Mouse (Mus musculus) intestine, embryonic 16.5 days (tissue): ENCODE data around the gene Tmed6. TPM values are rescaled to one million over a fixed set of nuclear protein-coding genes. Genes with fewer than 3 reads are reported as not detected.
A peak's percentile ranks its signal among the peaks of the same experiment; 100 is the strongest.
"Not testable (repeated sequence)": the region's sequence is repeated elsewhere in the genome, so short reads cannot be mapped to it uniquely, and the experiment has no call there.

Experiments
- ATAC-seq: fragments of 200-750 bp; cut with Nextera tagmentation; 2 replicates; pipeline ENCODE4 v1.8.0; 2017; ENCODE audit warnings: moderate TSS enrichment, moderate library complexity
- H3K27ac ChIP-seq: fragments of 300-500 bp; sonication (generic); 2 replicates; pipeline ENCODE4 v1.5.1; 2014; ENCODE audit warnings: mild to moderate bottlenecking, low read length
- H3K27me3 ChIP-seq: fragments of 300-500 bp; sonication (generic); replicated peaks from 2 replicates; pipeline ENCODE4 v1.6.1; 2014; ENCODE audit warnings: low read length, control low read depth, mixed read lengths; ENCODE audit not compliant: control insufficient read depth, insufficient read depth
- H3K36me3 ChIP-seq: fragments of 300-500 bp; sonication (generic); 2 replicates; pipeline ENCODE4 v1.6.1; 2014; ENCODE audit warnings: low read length, control low read depth; ENCODE audit not compliant: control insufficient read depth, insufficient read depth
- H3K4me1 ChIP-seq: fragments of 300-500 bp; sonication (generic); 2 replicates; pipeline ENCODE4 v1.6.1; 2014; ENCODE audit warnings: low read length, control low read depth, mixed read lengths; ENCODE audit not compliant: control insufficient read depth, insufficient read depth
- H3K4me2 ChIP-seq: fragments of 300-500 bp; sonication (generic); 2 replicates; pipeline ENCODE4 v1.6.1; 2014; ENCODE audit warnings: low read depth, low read length, control low read depth
- H3K4me3 ChIP-seq: fragments of 300-500 bp; sonication (generic); 2 replicates; pipeline ENCODE4 v1.5.1; 2014; ENCODE audit warnings: mild to moderate bottlenecking, low read length
- H3K9ac ChIP-seq: fragments of 300-500 bp; sonication (generic); 2 replicates; pipeline ENCODE4 v1.6.1; 2014; ENCODE audit warnings: low read depth, low read length
- H3K9me3 ChIP-seq: fragments of 300-500 bp; sonication (generic); 2 replicates; pipeline ENCODE4 v1.6.1; 2016; ENCODE audit warnings: low read length, control low read depth; ENCODE audit not compliant: control insufficient read depth
- WGBS: fragments of 180-500 bp; shearing (Covaris S2); extraction: QIAGEN DNeasy Blood & Tissue Kit; methylation state at CpG from one replicate; pipeline ENCODE4 v1.1.7; 2014; 5-methylcytosine and 5-hydroxymethylcytosine counted together
- polyA plus RNA-seq: library from polyadenylated mRNA; unstranded; fragments of >200 nt; fragmentation: Nextera tagmentation; extraction: Ambion mirVana; gene quantifications from 2 replicates; pipeline ENCODE4 v1.2.1, GENCODE M21; 2015

The Tmed6 gene
- polyA plus RNA-seq, 1 experiment from 2014 or later: 52.3 TPM

DNA sequence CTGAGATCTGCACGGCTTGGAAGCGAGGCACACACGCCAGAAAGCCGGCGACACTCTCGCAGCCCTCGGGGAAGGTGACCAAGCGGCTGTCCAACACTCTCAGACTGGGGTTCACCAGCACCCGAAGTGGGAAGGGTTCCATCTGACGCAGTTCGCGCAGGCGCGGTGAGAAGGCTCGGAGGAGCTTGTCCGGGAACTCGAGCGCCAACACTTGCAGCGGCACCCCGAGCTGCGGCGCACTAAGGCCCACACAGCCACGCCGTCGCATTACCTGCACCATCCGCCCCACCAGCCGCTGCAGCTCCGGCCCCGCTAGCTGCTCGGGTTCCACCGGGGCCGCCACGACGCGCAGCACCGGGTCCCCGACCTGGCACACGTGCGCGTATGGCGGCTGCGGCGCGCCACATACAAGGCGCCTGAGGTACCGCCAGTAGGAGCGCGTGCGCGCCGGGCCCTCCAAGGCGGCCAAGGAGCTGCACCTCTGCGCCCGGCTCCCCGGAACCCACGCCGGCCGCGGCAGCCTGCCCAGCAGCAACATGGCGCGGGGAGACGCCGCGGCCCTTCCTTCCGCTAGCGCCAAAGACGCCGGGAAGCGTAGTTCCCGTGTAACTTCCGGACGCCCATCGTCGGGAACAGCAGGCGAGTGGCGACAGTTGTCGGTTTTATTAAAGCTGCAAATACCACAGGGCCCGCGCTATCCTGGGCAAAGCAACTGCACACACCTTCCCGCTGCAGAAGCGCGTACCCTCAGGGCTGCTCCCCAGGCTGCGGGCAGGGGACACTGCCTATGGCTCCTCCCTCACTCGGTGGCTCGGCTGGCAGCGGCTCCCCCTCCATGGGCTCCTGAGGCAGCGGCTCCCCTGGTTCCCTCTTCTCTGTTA, 17.1 kb downstream of the Tmed6 start, which contains the start of gene Pdf:
TSS of gene Pdf (minus strand) at position 554 of the 881 bp plus-strand sequence.
- peaks cover 20% of the 10 kb centered on the region for H3K36me3 ChIP-seq
- under 1% methylated on average over 87 of the region's 87 CpGs for WGBS
- ATAC-seq: peak; percentile 90
- H3K27ac ChIP-seq: peak within 1 kb of the TSS; percentile 96
- no peaks in the 10 kb centered on the region for H3K27me3 ChIP-seq
- no peaks in the 10 kb centered on the region for H3K9me3 ChIP-seq
- H3K4me1 ChIP-seq: peaks cover 13% of the 10 kb centered on the region
- peak within 1 kb of the TSS; percentile 74 for H3K4me2 ChIP-seq
- H3K9ac ChIP-seq: peak within 1 kb of the TSS; percentile 94
- H3K4me3 ChIP-seq: peak within 1 kb of the TSS; percentile 85

DNA sequence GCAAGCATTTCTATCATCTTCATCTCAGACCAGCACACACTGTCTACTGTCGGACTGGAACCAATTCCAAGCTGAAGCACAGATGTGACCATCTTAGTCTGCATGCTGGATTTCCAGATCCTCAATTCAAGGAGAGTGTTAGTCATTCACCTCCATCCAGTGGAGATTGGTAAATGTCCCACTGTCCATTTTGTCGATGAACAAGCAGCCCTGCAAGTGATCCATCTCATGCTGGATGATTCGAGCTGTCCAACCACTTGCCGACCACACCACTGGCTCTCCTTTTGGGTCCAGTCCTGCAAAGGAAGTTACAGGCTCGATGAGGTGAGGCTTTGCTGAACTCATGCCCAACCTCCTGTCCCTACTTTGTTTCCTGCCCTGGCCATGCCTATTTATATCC, 18.5 kb downstream of the Tmed6 start:
- Histone ChIP-seq H3K4me2 (peak overlapping the region; percentile 74), H3K27me3 (no peaks in the 10 kb centered on the region), H3K9me3 (no peaks in the 10 kb centered on the region), H3K4me1 (peaks cover 13% of the 10 kb centered on the region), H3K9ac (no peak overlapping the region), H3K4me3 (no peak overlapping the region), H3K36me3 (peaks cover 17% of the 10 kb centered on the region), H3K27ac (no peak overlapping the region)
- ATAC-seq: no peak
- 81% methylated on average over 5 of the region's 5 CpGs for WGBS

DNA sequence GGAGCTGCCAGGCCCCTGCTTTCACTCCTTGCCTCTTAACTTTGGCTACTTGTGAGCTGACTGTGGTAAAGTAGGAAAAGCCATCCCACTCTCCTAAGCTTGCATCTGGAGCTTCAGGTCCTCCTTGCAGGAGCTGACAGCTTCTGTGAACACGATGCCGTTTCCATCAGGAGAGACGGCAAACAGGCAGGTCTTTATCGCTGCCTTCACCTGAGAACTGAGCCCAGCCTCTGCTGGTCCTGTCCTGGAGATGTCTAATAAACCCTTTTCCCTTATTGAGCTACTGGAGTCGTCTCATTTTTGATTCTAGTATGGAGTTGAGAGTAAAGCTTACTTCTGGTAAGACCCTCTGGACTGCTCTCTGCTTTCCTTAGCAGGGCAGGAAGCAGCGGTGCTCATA, 20.0 kb downstream of the Tmed6 start:
- no peak for ATAC-seq
- Histone ChIP-seq H3K4me1 (peaks cover 13% of the 10 kb centered on the region), H3K4me2 (no peak overlapping the region), H3K9ac (no peak overlapping the region), H3K9me3 (no peaks in the 10 kb centered on the region), H3K27ac (no peak overlapping the region), H3K36me3 (peaks cover 10% of the 10 kb centered on the region), H3K27me3 (no peaks in the 10 kb centered on the region), H3K4me3 (no peak overlapping the region)
- WGBS: 87% methylated on average over 6 of the region's 6 CpGs

DNA sequence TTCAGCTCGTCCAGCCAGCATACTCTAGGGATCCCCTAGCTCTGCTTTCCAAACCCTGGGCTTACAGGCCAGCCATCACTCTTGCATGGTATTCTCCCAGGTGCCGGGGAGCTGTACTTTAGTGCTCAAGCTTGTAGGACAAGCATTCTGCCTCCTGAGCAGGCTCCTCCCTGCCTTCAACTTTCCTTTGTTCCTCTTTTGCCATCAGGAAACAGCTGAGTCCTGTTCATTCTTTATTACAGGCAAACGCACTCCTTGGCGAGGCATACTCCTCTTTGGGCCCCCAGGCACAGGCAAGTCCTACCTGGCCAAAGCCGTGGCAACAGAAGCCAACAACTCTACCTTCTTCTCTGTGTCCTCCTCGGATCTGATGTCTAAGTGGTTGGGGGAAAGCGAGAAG, 24.8 kb downstream of the Tmed6 start:
- no peak for ATAC-seq
- WGBS: 83% methylated on average over 7 of the region's 7 CpGs
- no peak overlapping the region for H3K4me2 ChIP-seq
- no peak overlapping the region for H3K27ac ChIP-seq
- H3K27me3 ChIP-seq: no peaks in the 10 kb centered on the region
- H3K4me3 ChIP-seq: no peak overlapping the region
- H3K4me1 ChIP-seq: no peaks in the 10 kb centered on the region
- no peak overlapping the region for H3K9ac ChIP-seq
- H3K36me3 ChIP-seq: peaks cover 7% of the 10 kb centered on the region
- H3K9me3 ChIP-seq: no peaks in the 10 kb centered on the region

DNA sequence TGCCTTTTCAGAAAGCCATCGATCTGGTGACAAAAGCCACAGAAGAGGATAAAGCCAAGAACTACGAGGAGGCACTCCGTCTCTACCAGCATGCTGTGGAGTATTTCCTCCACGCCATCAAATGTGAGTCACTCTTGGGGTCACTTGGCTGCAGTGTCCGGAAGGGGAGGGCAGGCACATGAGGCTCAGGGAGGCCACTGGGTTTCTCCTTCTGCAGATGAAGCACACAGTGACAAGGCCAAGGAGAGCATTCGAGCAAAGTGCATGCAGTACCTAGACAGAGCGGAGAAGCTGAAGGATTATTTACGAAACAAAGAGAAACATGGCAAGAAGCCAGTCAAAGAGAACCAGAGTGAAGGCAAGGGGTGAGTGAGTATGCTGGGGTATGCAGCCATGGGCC, 28.8 kb downstream of the Tmed6 start:
- no peaks in the 10 kb centered on the region for H3K27me3 ChIP-seq
- peaks cover 14% of the 10 kb centered on the region for H3K4me1 ChIP-seq
- WGBS: 79% methylated on average over 8 of the region's 8 CpGs
- H3K4me2 ChIP-seq: no peak overlapping the region
- H3K9me3 ChIP-seq: no peaks in the 10 kb centered on the region
- H3K27ac ChIP-seq: no peak overlapping the region
- no peak overlapping the region for H3K9ac ChIP-seq
- H3K36me3 ChIP-seq: no peaks in the 10 kb centered on the region; the same call in 1 of the 2 replicates
- ATAC-seq: no peak
- no peak overlapping the region for H3K4me3 ChIP-seq

DNA sequence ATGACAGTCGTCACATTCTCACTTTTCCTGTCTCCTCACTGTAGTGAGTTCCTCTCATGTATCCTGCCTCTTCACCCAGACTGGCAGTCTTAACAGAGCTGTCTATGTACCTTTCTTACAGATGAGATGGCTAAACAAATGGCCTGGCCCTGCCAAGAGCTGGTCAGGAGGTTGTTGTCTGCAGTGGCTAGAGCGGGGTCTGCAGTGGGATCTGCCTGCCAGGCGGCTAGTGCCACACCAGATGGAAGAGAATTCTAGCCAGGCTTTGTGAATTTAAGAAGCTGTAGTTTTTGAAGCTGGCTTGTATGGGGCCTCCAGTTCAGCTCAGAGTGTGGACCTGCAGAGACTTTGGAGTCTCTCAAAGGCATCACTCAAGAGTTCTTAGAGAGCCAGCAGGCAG, 29.8 kb downstream of the Tmed6 start:
- Histone ChIP-seq H3K36me3 (no peaks in the 10 kb centered on the region; the same call in 1 of the 2 replicates), H3K9me3 (no peaks in the 10 kb centered on the region), H3K27ac (no peak overlapping the region), H3K4me1 (peaks cover 14% of the 10 kb centered on the region), H3K4me3 (no peak overlapping the region), H3K9ac (no peak overlapping the region), H3K4me2 (no peak overlapping the region), H3K27me3 (no peaks in the 10 kb centered on the region)
- no peak for ATAC-seq
- 93% methylated on average over 3 of the region's 3 CpGs for WGBS

DNA sequence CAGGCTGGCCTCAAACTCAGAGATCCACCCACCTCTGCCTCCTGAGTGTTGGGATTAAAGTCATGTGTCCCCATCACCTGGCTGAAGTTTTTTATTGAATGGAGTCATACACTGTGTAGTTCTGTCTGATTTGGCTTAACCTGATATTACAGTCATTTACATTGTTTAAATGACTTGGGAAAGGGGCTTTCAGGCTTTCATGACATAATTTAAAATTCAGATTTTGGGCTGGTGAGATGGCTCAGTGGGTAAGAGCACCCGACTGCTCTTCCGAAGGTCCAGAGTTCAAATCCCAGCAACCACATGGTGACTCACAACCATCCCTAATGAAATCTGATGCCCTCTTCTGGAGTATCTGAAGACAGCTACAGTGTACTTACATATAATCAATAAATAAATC, 31.8 kb downstream of the Tmed6 start:
- not testable (repeated sequence) for H3K27ac ChIP-seq, ATAC-seq, H3K9ac ChIP-seq, H3K4me2 ChIP-seq, H3K27me3 ChIP-seq, H3K9me3 ChIP-seq, H3K4me3 ChIP-seq, H3K36me3 ChIP-seq
- WGBS: 93% methylated on average over 2 of the region's 2 CpGs
- H3K4me1 ChIP-seq: peaks cover 14% of the 10 kb centered on the region

DNA sequence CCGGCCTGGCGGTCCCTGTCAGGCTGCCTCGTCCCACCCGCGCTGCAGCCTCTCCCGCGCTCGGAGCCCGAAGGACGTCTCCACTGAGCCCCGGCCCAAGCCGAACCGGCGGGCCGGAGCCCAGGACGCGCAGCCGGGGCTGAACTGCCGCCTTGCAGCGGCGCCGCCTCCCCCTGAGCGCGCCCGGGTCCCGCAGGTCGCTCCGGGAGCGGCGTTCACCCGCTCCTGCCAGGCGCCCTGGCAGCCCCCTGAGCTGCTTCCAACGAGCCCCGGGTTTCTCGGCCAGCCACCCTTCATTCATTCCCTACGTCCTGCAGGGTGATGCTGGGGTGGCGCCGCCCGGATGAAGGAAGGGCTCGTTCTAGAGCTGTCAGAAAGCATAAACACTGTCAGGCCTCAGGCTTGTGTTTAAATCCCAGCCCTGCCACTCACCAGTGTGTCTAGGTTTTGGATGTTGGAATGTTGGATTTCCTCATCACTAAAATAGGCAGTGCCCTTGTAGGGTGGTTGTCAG, 33.8 kb downstream of the Tmed6 start:
- ATAC-seq: 0 out of 2 replicates have a peak, but pooled peaks have one; percentile 2
- no peaks in the 10 kb centered on the region for H3K27me3 ChIP-seq
- H3K9ac ChIP-seq: peak overlapping the region; percentile 99
- no peaks in the 10 kb centered on the region for H3K36me3 ChIP-seq
- peak overlapping the region; percentile 97 for H3K4me3 ChIP-seq
- peak overlapping the region; percentile 61 for H3K4me2 ChIP-seq
- peak overlapping the region; percentile 87 for H3K27ac ChIP-seq
- WGBS: under 1% methylated on average over 40 of the region's 40 CpGs
- H3K4me1 ChIP-seq: peaks cover 14% of the 10 kb centered on the region
- no peaks in the 10 kb centered on the region for H3K9me3 ChIP-seq

DNA sequence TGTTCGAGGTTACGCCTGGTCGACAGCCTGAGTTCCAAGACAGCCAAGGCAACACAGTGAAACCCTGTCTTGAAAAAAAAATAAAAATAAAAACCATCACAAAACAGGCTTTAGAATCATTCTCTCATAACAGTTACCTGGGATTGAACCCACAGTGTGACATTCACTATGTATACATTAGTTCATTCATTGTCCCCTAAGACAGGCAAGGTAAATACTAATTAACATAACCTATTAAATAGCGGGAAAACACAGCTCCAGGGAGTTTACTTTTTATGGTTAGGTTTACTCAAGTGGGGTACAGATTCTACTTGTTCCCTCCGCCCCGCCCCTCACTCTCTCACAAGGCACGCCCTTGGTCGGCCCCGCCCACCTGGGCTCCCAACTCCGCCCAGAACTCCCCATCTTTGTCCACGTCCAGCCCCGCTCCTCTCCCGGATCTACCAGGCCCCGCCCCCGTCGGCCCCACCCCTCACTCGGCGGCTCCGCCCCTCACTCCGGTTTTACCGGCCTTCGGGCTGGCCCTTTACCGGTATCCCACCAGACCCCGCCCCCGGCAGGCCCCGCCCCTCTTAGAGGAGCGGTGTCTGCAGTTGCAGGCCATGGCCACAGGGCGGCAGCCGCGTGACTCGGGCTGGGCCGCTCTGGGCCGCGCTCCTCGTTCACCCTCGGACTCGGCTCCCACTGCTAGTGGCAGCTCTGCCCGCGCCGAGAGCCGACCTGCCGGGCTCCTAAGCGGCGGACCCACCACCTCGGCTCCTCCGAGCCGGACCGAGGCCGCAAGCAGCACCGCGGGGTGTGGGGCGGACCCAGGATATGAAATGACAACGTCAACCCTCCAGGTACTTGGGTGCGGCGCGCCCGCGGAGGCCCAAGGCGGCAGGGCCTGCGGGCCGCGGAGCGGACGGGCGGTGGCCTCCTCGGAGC, 34.5 kb downstream of the Tmed6 start, which contains the start of gene Vps4a:
TSS of gene Vps4a (plus strand) at position 573 of the 927 bp plus-strand sequence.
- peak within 1 kb of the TSS; percentile 97 for H3K4me3 ChIP-seq
- WGBS: 4% methylated on average over 59 of the region's 66 CpGs
- ATAC-seq: peak; percentile 96

More for the DNA sequence above, 34.5 kb downstream of the Tmed6 start, which contains the start of gene Vps4a:
- Histone ChIP-seq H3K9me3 (no peaks in the 10 kb centered on the region), H3K4me2 (peak within 1 kb of the TSS; percentile 61), H3K36me3 (no peaks in the 10 kb centered on the region), H3K27me3 (no peaks in the 10 kb centered on the region), H3K27ac (peak within 1 kb of the TSS; percentile 87), H3K4me1 (peaks cover 14% of the 10 kb centered on the region), H3K9ac (peak within 1 kb of the TSS; percentile 99)
